Mouse (Mus musculus): ENCODE results near the gene Tmem123. TPM values are rescaled to one million over a fixed set of nuclear protein-coding genes. Genes with fewer than 3 reads are reported as not detected.

The Tmem123 gene
- polyA plus RNA-seq, 1 experiment from 2014 or later, result 93.6 TPM

DNA sequence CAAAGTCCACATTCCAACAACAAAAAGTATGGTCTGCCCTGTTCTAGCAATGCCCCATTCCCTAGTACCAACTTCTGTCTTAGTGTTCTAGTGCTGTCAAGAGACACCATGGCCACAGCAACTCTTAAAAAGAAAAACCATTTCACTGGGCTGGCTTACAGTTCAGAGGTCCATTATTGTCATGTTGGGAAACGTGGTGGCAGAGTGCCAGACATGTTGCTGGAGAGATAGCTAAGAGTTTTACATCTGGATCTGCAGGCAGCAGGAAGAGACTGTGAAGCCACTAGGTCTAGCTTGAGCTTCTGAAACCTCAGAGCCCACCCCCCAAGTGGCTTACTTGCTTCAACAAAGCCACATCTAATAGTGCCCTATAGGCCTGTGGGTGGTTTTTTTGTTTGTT lies 13.8 kb downstream of the Tmem123 start:
- no peaks in the 10 kb centered on the region for H3K27me3 ChIP-seq
- H3K27ac ChIP-seq, result no peak overlapping the region
- no peak overlapping the region for H3K4me3 ChIP-seq (replicated peaks)
- no peak for ATAC-seq (replicated peaks; ENCODE audit: low FRiP score)
- H3K4me2 ChIP-seq, result no peak overlapping the region
- H3K9me3 ChIP-seq (replicated peaks), result no peaks in the 10 kb centered on the region
- 79% methylated on average over 1 of the region's 1 CpGs for WGBS
- H3K9ac ChIP-seq, result no peak overlapping the region
- H3K4me1 ChIP-seq, result no peaks in the 10 kb centered on the region
- peaks cover 43% of the 10 kb centered on the region for H3K36me3 ChIP-seq

DNA sequence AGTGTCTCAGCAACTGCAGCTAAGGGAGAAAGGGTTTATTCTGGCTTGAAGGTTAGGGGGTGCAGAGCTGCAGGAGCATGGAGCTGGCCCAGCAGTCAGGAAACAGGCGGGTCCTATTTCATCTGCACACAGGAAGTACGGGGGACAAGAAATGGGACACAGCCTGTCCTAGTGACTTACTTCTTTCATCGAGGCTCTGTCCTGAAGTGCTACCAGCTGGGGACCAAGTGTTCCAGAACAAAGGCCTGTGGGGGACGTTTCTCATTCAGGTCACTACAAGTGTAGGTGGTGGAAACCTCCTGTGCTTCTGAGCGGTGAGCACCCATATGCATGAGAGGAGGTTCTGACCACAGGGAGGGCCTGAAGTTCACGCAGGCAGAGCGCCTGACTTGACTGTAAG lies 14.9 kb downstream of the Tmem123 start:
- no peak for ATAC-seq (replicated peaks; ENCODE audit: low FRiP score)
- Histone ChIP-seq H3K36me3 (peaks cover 35% of the 10 kb centered on the region), H3K4me3 (replicated peaks) (no peak overlapping the region), H3K9ac (no peak overlapping the region), H3K27ac (no peak overlapping the region), H3K4me1 (peaks cover under 1% of the 10 kb centered on the region; the same call in 1 of the 2 replicates), H3K4me2 (no peak overlapping the region), H3K9me3 (replicated peaks) (no peaks in the 10 kb centered on the region), H3K27me3 (no peaks in the 10 kb centered on the region)
- WGBS, result 72% methylated on average over 7 of the region's 7 CpGs

DNA sequence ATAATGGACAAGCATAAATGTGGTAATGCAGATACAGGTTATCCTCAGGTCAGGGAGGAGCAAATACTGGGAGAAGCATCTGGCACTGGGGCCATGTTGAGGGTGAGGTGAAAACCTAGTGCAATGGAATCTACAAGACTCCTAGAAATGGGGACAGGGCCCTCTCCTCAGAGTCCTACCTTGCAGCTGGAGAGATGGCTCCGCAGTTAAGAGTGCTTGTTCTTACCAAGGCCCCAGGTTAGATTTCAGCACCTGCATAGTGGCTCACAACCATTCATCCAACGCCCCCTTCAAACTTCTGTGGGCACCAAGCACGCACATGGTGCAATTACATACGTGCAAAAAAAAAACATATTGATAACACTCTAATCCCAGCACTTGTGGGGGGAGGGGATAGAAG lies 15.9 kb downstream of the Tmem123 start:
- H3K9me3 ChIP-seq (replicated peaks), result no peaks in the 10 kb centered on the region
- 95% methylated on average over 4 of the region's 4 CpGs for WGBS
- H3K36me3 ChIP-seq, result peaks cover 30% of the 10 kb centered on the region
- no peaks in the 10 kb centered on the region for H3K27me3 ChIP-seq
- H3K27ac ChIP-seq, result no peak overlapping the region
- H3K9ac ChIP-seq, result no peak overlapping the region
- ATAC-seq (replicated peaks; ENCODE audit: low FRiP score), result no peak
- no peak overlapping the region for H3K4me3 ChIP-seq (replicated peaks)
- no peak overlapping the region for H3K4me2 ChIP-seq
- H3K4me1 ChIP-seq, result peaks cover 7% of the 10 kb centered on the region

GRCm38 (mm10) chr9:7780250-7781150 lies 16.7 kb downstream of the Tmem123 start:
- H3K4me3 ChIP-seq (replicated peaks), result no peak overlapping the region
- H3K9me3 ChIP-seq (replicated peaks), result no peaks in the 10 kb centered on the region
- H3K4me2 ChIP-seq, result no peak overlapping the region
- no peak overlapping the region for H3K27ac ChIP-seq
- no peaks in the 10 kb centered on the region for H3K27me3 ChIP-seq
- H3K36me3 ChIP-seq, result peaks cover 30% of the 10 kb centered on the region
- H3K4me1 ChIP-seq, result peaks cover 10% of the 10 kb centered on the region
- H3K9ac ChIP-seq, result no peak overlapping the region
- 90% methylated on average over 8 of the region's 8 CpGs for WGBS
- ATAC-seq (replicated peaks; ENCODE audit: low FRiP score), result no peak

GRCm38 (mm10) chr9:7783823-7784614 lies 20.2 kb downstream of the Tmem123 start:
- 71% methylated on average over 15 of the region's 15 CpGs for WGBS

GRCm38 (mm10) chr9:7784615-7785012 lies 20.8 kb downstream of the Tmem123 start:
- H3K4me3 ChIP-seq (replicated peaks), result no peak overlapping the region
- peak overlapping the region; percentile 41 for H3K27ac ChIP-seq
- peak; percentile 31; the same call in 1 of the 2 replicates for ATAC-seq (replicated peaks; ENCODE audit: low FRiP score)

More at GRCm38 (mm10) chr9:7783823-7784614, 20.2 kb downstream of the Tmem123 start:
- H3K4me1 ChIP-seq, result peaks cover 14% of the 10 kb centered on the region
- peak; percentile 44; the same call in 1 of the 2 replicates for ATAC-seq (replicated peaks; ENCODE audit: low FRiP score)
- H3K4me3 ChIP-seq (replicated peaks), result no peak overlapping the region
- no peak overlapping the region for H3K4me2 ChIP-seq
- H3K27ac ChIP-seq, result peak overlapping the region; percentile 48
- H3K36me3 ChIP-seq, result peaks cover 19% of the 10 kb centered on the region
- no peaks in the 10 kb centered on the region for H3K27me3 ChIP-seq
- no peak overlapping the region for H3K9ac ChIP-seq
- no peaks in the 10 kb centered on the region for H3K9me3 ChIP-seq (replicated peaks)

DNA sequence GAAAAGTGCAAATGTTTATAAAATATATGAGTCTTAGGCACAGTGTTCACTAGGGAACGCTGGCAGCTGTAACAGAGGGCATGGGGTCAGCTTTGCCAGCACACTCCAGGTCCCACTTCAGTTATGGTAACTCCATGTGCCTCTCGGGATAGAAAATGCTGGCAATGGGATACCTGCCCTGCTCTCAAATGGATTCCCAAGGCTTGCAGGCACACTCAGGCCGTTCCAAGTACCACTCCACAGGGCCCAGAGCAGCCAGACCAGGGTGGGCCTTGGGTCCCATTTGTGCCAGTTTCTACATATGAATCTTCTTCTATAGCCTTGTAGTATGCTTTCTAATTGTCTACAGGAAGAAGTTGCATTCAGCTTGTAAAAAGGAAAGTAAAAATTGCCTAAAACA lies 21.6 kb downstream of the Tmem123 start:
- no peaks in the 10 kb centered on the region for H3K27me3 ChIP-seq
- no peak overlapping the region for H3K9ac ChIP-seq
- H3K9me3 ChIP-seq (replicated peaks), result no peaks in the 10 kb centered on the region
- H3K27ac ChIP-seq, result no peak overlapping the region
- no peak overlapping the region for H3K4me3 ChIP-seq (replicated peaks)
- WGBS, result 73% methylated on average over 3 of the region's 3 CpGs
- H3K4me2 ChIP-seq, result no peak overlapping the region
- ATAC-seq (replicated peaks; ENCODE audit: low FRiP score), result no peak
- H3K36me3 ChIP-seq, result peaks cover 20% of the 10 kb centered on the region
- H3K4me1 ChIP-seq, result peaks cover 16% of the 10 kb centered on the region

More at GRCm38 (mm10) chr9:7784615-7785012, 20.8 kb downstream of the Tmem123 start:
- no peak overlapping the region for H3K9ac ChIP-seq
- peaks cover 17% of the 10 kb centered on the region; the same call in 1 of the 2 replicates for H3K36me3 ChIP-seq
- no peaks in the 10 kb centered on the region for H3K27me3 ChIP-seq
- WGBS, result 23% methylated on average over 1 of the region's 1 CpGs
- H3K4me2 ChIP-seq, result no peak overlapping the region
- H3K4me1 ChIP-seq, result peaks cover 16% of the 10 kb centered on the region
- H3K9me3 ChIP-seq (replicated peaks), result no peaks in the 10 kb centered on the region

- Histone ChIP-seq H3K9me3 (replicated peaks) (no peaks in the 10 kb centered on the region), H3K27me3 (no peaks in the 10 kb centered on the region), H3K36me3 (peaks cover 27% of the 10 kb centered on the region), H3K27ac (no peak overlapping the region), H3K4me1 (peaks cover 16% of the 10 kb centered on the region), H3K4me2 (no peak overlapping the region), H3K9ac (no peak overlapping the region), H3K4me3 (replicated peaks) (no peak overlapping the region)
- WGBS, result 94% methylated on average over 7 of the region's 7 CpGs
- ATAC-seq (replicated peaks; ENCODE audit: low FRiP score), result no peak
Observed at GRCm38 (mm10) chr9:7786086-7786485, 22.2 kb downstream of the Tmem123 start.

GRCm38 (mm10) chr9:7788411-7788810 lies 24.6 kb downstream of the Tmem123 start:
- H3K4me1 ChIP-seq, result peaks cover 16% of the 10 kb centered on the region
- ATAC-seq (replicated peaks; ENCODE audit: low FRiP score), result no peak
- H3K4me3 ChIP-seq (replicated peaks), result no peak overlapping the region
- 0 out of 2 replicates have a peak overlapping the region, but pooled peaks have one; percentile 10 for H3K4me2 ChIP-seq
- no peak overlapping the region for H3K9ac ChIP-seq
- no peak overlapping the region for H3K27ac ChIP-seq
- H3K27me3 ChIP-seq, result no peaks in the 10 kb centered on the region
- 81% methylated on average over 6 of the region's 6 CpGs for WGBS
- H3K9me3 ChIP-seq (replicated peaks), result no peaks in the 10 kb centered on the region
- H3K36me3 ChIP-seq, result peaks cover 37% of the 10 kb centered on the region

DNA sequence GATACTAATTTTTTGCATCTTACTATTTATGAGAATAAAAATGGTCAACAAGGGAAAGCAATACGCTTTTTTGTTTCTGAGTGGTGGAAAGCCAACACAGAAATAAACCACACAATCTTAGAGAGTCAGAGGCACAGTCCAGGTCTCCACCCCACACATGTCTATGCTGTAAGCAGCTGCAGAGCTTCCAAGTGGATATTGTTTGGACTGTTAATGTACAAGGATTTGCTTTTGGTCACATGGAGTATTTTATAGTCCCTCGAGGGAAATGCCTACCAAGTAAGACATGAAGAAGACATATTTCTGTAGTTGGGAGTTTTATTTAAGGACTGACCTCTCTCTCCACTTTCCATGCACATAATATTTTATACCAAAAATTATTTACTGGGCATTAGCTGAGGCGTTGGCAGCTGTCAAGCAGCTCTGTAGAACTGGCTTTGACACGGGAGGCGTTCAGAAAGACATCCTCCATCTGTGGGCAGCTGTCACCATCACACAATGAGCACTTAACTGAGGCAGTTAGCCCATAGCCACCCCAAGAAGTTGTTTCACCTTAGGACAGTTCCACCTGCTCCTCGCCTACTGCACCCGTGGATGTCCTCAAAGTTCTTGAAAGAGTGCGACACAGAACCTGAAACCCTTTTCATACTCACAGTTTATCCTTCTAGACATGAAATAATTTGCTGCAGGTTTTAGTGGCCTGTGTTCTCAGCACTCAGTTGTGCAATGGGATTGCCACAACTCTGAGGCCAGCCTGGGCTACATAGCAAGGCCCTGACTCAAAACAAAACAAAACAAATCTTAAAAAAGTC lies 26.1 kb downstream of the Tmem123 start:
- Histone ChIP-seq H3K9me3 (replicated peaks) (no peaks in the 10 kb centered on the region), H3K27ac (no peak overlapping the region), H3K4me2 (no peak overlapping the region), H3K27me3 (no peaks in the 10 kb centered on the region), H3K4me3 (replicated peaks) (no peak overlapping the region), H3K36me3 (peaks cover 38% of the 10 kb centered on the region), H3K4me1 (peaks cover 7% of the 10 kb centered on the region; the same call in 1 of the 2 replicates), H3K9ac (no peak overlapping the region)
- WGBS, result 80% methylated on average over 8 of the region's 8 CpGs
- no peak for ATAC-seq (replicated peaks; ENCODE audit: low FRiP score)

DNA sequence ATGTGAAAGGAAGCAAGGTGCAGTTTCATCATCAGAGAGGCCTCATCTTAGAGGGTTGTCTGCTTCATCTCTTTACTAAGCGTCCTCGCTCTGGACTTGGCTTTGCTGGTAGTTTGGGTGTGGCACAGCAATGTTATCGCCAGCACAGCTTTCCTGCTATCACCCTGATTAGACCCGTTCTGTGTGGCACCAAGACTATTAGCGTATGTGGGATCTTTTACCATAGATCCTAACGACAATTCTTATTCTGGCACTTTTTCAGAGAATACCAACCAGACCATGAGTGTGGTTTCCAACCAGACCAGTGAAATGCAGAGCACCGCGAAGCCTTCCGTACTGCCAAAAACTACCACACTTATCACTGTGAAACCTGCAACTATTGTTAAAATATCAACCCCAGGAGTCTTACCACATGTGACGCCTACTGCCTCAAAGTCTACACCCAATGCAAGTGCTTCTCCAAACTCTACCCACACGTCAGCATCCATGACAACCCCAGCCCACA lies 26.8 kb downstream of the Tmem123 start:
- Histone ChIP-seq H3K36me3 (peaks cover 38% of the 10 kb centered on the region), H3K4me1 (0 out of 2 replicates have a peak, but pooled peaks cover 7% of the 10 kb centered on the region), H3K4me2 (no peak overlapping the region), H3K9ac (no peak overlapping the region), H3K4me3 (replicated peaks) (no peak overlapping the region), H3K27me3 (no peaks in the 10 kb centered on the region), H3K9me3 (replicated peaks) (no peaks in the 10 kb centered on the region), H3K27ac (no peak overlapping the region)
- WGBS, result 94% methylated on average over 11 of the region's 11 CpGs
- ATAC-seq (replicated peaks; ENCODE audit: low FRiP score), result no peak
